Mouse (Mus musculus): ENCODE results near the gene Cst13.

DNA sequence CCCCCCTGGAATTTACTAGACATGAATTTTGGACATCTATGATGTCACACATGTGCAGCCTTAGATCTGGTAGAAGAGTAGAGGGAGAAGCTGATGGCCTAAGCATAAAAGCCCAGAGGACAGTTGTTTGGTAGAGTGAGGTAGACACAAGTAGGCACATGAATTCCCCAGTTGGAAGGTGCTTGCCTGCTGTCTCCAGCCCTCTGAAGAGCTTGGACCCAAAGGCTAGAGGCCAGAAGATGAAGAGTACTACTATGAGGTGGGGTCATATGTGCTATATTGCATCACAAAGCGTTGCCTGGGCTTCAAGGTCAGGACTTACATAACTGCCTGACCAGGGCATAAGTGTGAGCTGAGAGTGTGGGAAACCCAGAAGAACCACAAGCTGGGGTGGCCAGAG is 21.4 kb upstream of the Cst13 start, which contains the start of gene Cst8:
- TF ChIP-seq CTCF (IDR thresholded peaks at IDR 0.05; ENCODE audit: extremely low read depth, insufficient read length, insufficient replicate concordance, low read depth, low read length) (no peak), POLR2A (IDR thresholded peaks at IDR 0.05; ENCODE audit: low read depth, low read length) (no peak)
